Mouse (Mus musculus) heart, adult 8-10 months (tissue): ENCODE measurements around the gene Tnfrsf25. TPM values are rescaled to one million over a fixed set of nuclear protein-coding genes. Genes with fewer than 3 reads are reported as not detected.

Experiments used
- DNase-seq: peaks from one replicate; pipeline ENCODE4 v3.0.0; 2022; ENCODE audit warnings: low spot score
- total RNA-seq, 4 experiments: library from RNA; stranded (reverse); gene quantifications; 2 replicates each; pipeline ENCODE4 v1.2.4; 2022

The Tnfrsf25 gene
- total RNA-seq, 4 experiments from 2014 or later, result 1.1 to 3.2 (median 1.8) TPM

GRCm38 (mm10) chr4:152092751-152093293 is 22.9 kb upstream of the Tnfrsf25 start:
- no peak for DNase-seq

GRCm38 (mm10) chr4:152094233-152094632 is 21.5 kb upstream of the Tnfrsf25 start:
- DNase-seq, result no peak

- peak; percentile 82 for DNase-seq
Measured at GRCm38 (mm10) chr4:152095937-152096910, 19.5 kb upstream of the Tnfrsf25 start.

- DNase-seq, result no peak
Measured at GRCm38 (mm10) chr4:152096927-152097326, 18.8 kb upstream of the Tnfrsf25 start.

GRCm38 (mm10) chr4:152097911-152098799 is 17.6 kb upstream of the Tnfrsf25 start:
- no peak for DNase-seq

GRCm38 (mm10) chr4:152100541-152100940 is 15.2 kb upstream of the Tnfrsf25 start:
- no peak for DNase-seq

GRCm38 (mm10) chr4:152101081-152101653 is 14.6 kb upstream of the Tnfrsf25 start:
- no peak for DNase-seq

GRCm38 (mm10) chr4:152101921-152102320 is 13.8 kb upstream of the Tnfrsf25 start:
- DNase-seq, result no peak

- no peak for DNase-seq
Measured at GRCm38 (mm10) chr4:152103025-152103424, 12.7 kb upstream of the Tnfrsf25 start.

GRCm38 (mm10) chr4:152106746-152107145 is 9.0 kb upstream of the Tnfrsf25 start:
- DNase-seq, result no peak

- DNase-seq, result no peak
Measured at GRCm38 (mm10) chr4:152107493-152107892, 8.2 kb upstream of the Tnfrsf25 start.

GRCm38 (mm10) chr4:152107971-152108509 is 7.7 kb upstream of the Tnfrsf25 start:
- DNase-seq, result no peak

- DNase-seq, result no peak
Measured at GRCm38 (mm10) chr4:152108673-152109072, 7.1 kb upstream of the Tnfrsf25 start.

- DNase-seq, result no peak
Measured at GRCm38 (mm10) chr4:152109509-152109908, 6.2 kb upstream of the Tnfrsf25 start.

GRCm38 (mm10) chr4:152110689-152111088 is 5.0 kb upstream of the Tnfrsf25 start:
- no peak for DNase-seq

- no peak for DNase-seq
Measured at GRCm38 (mm10) chr4:152112329-152112728, 3.4 kb upstream of the Tnfrsf25 start.

GRCm38 (mm10) chr4:152114080-152114479 is 1.7 kb upstream of the Tnfrsf25 start:
- no peak for DNase-seq

GRCm38 (mm10) chr4:152117538-152117937 is 1.8 kb downstream of the Tnfrsf25 start:
- DNase-seq, result no peak

- DNase-seq, result no peak
Measured at GRCm38 (mm10) chr4:152119396-152120292, 3.9 kb downstream of the Tnfrsf25 start.
